Mouse (Mus musculus): ENCODE measurements at regions not wholly inside any gene's neighbourhood (a gene's known extent, or its start where the extent isn't known, plus 50 kb on each side); places are given as distances from the start of the nearest gene placed in this dataset.

DNA sequence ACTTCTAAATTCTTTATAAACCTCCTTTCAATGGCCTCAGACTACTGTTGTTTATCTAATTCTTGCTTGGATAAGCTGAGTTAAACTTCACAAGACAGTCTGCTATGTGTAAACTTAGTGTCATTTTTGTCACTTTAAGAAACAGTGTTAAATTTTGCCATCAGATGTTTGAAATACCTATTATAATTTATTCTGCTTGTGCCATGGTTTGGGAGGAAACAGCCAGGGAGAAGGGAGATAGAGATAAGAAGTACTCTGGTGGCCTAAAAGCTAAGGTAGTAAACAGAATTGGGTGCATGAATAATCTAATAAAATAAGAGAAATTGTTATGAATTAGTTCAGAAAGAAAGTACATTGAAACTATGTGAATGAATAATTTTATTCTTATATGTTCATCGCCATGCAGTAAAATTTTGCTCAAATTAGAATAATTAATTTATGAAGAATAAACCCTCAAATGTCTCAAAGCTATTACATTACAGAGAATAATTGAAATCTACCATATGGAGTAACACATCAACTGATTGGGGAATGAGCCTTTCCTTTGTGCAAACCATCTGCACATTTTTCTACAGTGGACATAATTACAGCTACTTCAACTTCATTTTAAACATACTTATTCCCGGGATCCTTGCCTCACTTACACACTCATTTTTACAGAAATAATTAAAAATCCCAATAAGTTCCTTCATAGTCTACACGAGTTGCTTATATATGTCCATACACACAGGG, 982.3 kb downstream of the Fam181b start:
- TF ChIP-seq CTCF (IDR thresholded peaks at IDR 0.05; ENCODE audit: low read depth), result no peak
- TF ChIP-seq EP300 (IDR thresholded peaks at IDR 0.05; ENCODE audit: low read depth), result no peak
